Mouse (Mus musculus): ENCODE measurements around the gene Uaca. TPM values are rescaled to one million over a fixed set of nuclear protein-coding genes. Genes with fewer than 3 reads are reported as not detected.

The Uaca gene
- polyA plus RNA-seq, 1 experiment from 2014 or later, result 20.6 TPM

GRCm38 (mm10) chr9:60830079-60830478 lies 35.7 kb downstream of the Uaca start:
- no peak overlapping the region for H3K9ac ChIP-seq (replicated peaks; ENCODE audit: low read depth, low read length)
- H3K4me2 ChIP-seq (replicated peaks; ENCODE audit: low read depth, low read length), result no peak overlapping the region
- ATAC-seq (ENCODE audit: insufficient number of reproducible peaks, insufficient read depth, low FRiP score, low read depth), result no peak
- 53% methylated on average over 3 of the region's 3 CpGs for WGBS
- H3K27ac ChIP-seq (ENCODE audit: low read length), result no peak overlapping the region
- no peaks in the 10 kb centered on the region for H3K36me3 ChIP-seq (ENCODE audit: control insufficient read depth, insufficient read depth, low read length)
- no peak overlapping the region for H3K4me3 ChIP-seq (ENCODE audit: low read depth, low read length)
- H3K4me1 ChIP-seq (ENCODE audit: control insufficient read depth, insufficient read depth, low read length), result no peaks in the 10 kb centered on the region
- no peaks in the 10 kb centered on the region for H3K27me3 ChIP-seq (ENCODE audit: control insufficient read depth, insufficient read depth, low read length)
- 0 out of 2 replicates have a peak, but pooled peaks cover 3% of the 10 kb centered on the region for H3K9me3 ChIP-seq (ENCODE audit: control insufficient read depth, low read depth, low read length)

DNA sequence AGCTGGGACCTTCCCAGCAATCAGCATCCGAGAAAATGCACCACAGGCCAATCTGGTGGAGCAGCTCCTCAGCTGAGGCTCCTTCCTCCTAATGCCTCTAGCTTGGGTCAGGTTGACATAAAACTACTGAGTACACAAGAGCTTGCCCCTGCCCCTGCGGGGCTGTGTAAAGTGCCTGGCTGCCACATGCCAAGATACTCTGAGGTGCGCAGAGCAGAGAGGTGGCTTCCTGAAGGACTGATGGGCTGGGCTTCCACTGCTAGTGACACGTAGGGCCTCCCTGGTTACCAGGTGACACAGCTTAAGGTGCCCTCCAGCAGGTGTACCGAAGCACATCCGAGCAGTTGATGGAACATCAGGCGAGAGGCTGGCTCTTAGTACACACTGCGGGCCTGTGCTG lies 37.9 kb downstream of the Uaca start:
- Histone ChIP-seq H3K9ac (replicated peaks; ENCODE audit: low read depth, low read length) (no peak overlapping the region), H3K27me3 (ENCODE audit: control insufficient read depth, insufficient read depth, low read length) (no peaks in the 10 kb centered on the region), H3K4me1 (ENCODE audit: control insufficient read depth, insufficient read depth, low read length) (peaks cover 13% of the 10 kb centered on the region), H3K4me3 (ENCODE audit: low read depth, low read length) (no peak overlapping the region), H3K27ac (ENCODE audit: low read length) (no peak overlapping the region), H3K9me3 (ENCODE audit: control insufficient read depth, low read depth, low read length) (0 out of 2 replicates have a peak, but pooled peaks cover 3% of the 10 kb centered on the region), H3K36me3 (ENCODE audit: control insufficient read depth, insufficient read depth, low read length) (no peaks in the 10 kb centered on the region), H3K4me2 (replicated peaks; ENCODE audit: low read depth, low read length) (no peak overlapping the region)
- ATAC-seq (ENCODE audit: insufficient number of reproducible peaks, insufficient read depth, low FRiP score, low read depth), result no peak
- 86% methylated on average over 8 of the region's 8 CpGs for WGBS

DNA sequence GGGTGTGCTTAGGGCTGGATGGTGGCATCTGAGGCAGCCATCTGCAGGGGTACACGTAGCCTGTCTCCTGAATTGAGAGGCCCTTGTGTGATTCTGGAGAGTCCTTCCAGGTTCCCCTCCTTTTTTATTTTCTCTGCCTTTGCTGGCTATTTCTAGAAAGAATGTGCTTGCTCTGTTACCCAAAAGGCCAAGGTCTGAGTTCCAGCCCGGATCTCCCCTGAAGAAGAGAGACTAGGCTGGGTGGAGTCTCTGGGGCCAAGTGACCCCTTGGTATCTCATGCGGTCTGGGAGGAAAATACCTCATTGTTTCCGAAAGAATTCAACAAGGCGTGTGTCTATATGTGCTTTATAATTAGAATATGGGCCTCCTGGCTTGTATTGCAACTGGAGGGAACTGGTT lies 41.8 kb downstream of the Uaca start:
- Histone ChIP-seq H3K36me3 (ENCODE audit: control insufficient read depth, insufficient read depth, low read length) (no peaks in the 10 kb centered on the region), H3K9me3 (ENCODE audit: control insufficient read depth, low read depth, low read length) (0 out of 2 replicates have a peak, but pooled peaks cover 3% of the 10 kb centered on the region), H3K4me2 (replicated peaks; ENCODE audit: low read depth, low read length) (no peak overlapping the region), H3K4me1 (ENCODE audit: control insufficient read depth, insufficient read depth, low read length) (peaks cover 33% of the 10 kb centered on the region), H3K27ac (ENCODE audit: low read length) (peak overlapping the region; percentile 39; the same call in 1 of the 2 replicates), H3K9ac (replicated peaks; ENCODE audit: low read depth, low read length) (no peak overlapping the region), H3K27me3 (ENCODE audit: control insufficient read depth, insufficient read depth, low read length) (no peaks in the 10 kb centered on the region), H3K4me3 (ENCODE audit: low read depth, low read length) (no peak overlapping the region)
- 71% methylated on average over 5 of the region's 5 CpGs for WGBS
- ATAC-seq (ENCODE audit: insufficient number of reproducible peaks, insufficient read depth, low FRiP score, low read depth), result no peak

GRCm38 (mm10) chr9:60837078-60837448 lies 42.7 kb downstream of the Uaca start:
- H3K9me3 ChIP-seq (ENCODE audit: control insufficient read depth, low read depth, low read length), result 0 out of 2 replicates have a peak, but pooled peaks cover 3% of the 10 kb centered on the region
- H3K4me2 ChIP-seq (replicated peaks; ENCODE audit: low read depth, low read length), result peak overlapping the region; percentile 25; the same call in 1 of the 2 replicates
- no peaks in the 10 kb centered on the region for H3K27me3 ChIP-seq (ENCODE audit: control insufficient read depth, insufficient read depth, low read length)
- no peak overlapping the region for H3K4me3 ChIP-seq (ENCODE audit: low read depth, low read length)
- peak overlapping the region; percentile 39; the same call in 1 of the 2 replicates for H3K27ac ChIP-seq (ENCODE audit: low read length)
- H3K9ac ChIP-seq (replicated peaks; ENCODE audit: low read depth, low read length), result no peak overlapping the region
- no peaks in the 10 kb centered on the region for H3K36me3 ChIP-seq (ENCODE audit: control insufficient read depth, insufficient read depth, low read length)
- WGBS, result 50% methylated on average over 4 of the region's 4 CpGs
- H3K4me1 ChIP-seq (ENCODE audit: control insufficient read depth, insufficient read depth, low read length), result peaks cover 35% of the 10 kb centered on the region
- no peak for ATAC-seq (ENCODE audit: insufficient number of reproducible peaks, insufficient read depth, low FRiP score, low read depth)

DNA sequence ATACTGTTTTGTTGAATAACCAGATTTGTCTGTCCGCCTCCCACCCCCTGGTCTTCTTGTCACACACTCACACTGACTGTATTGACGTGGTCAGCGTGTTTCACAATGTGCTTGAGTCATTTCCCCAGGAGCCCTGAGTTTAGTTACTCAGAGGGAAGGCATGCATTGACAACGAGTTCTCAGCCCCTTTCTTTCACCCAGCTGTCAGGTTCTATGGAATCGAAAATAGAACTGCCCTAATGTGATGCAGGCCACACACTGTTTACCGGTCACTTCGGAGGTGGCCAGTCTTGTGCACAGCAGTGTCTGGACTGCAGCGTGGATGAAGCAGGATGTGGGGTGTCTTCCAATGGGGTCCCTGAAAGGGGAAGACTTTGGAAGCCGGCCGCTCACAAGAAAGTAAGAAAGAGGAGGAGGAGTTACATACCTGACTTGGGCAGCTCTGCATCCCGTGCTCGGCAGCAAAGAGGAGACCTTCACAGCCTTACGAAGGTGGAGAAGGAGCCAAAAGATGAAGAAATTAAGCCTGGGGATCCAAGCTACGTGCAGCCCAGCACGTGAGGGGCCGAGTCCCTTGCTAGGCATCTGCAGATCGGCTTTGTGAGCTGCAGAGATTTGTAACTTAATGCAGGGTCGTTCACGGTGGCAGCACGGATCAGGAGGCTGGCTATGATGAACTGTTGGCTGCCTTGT lies 43.3 kb downstream of the Uaca start:
- H3K9ac ChIP-seq (replicated peaks; ENCODE audit: low read depth, low read length), result no peak overlapping the region
- H3K36me3 ChIP-seq (ENCODE audit: control insufficient read depth, insufficient read depth, low read length), result no peaks in the 10 kb centered on the region
- peak overlapping the region; percentile 5; the same call in 1 of the 2 replicates for H3K4me3 ChIP-seq (ENCODE audit: low read depth, low read length)
- 0 out of 2 replicates have a peak, but pooled peaks cover 3% of the 10 kb centered on the region for H3K9me3 ChIP-seq (ENCODE audit: control insufficient read depth, low read depth, low read length)
- peak overlapping the region; percentile 34; the same call in 1 of the 2 replicates for H3K27ac ChIP-seq (ENCODE audit: low read length)
- H3K4me1 ChIP-seq (ENCODE audit: control insufficient read depth, insufficient read depth, low read length), result peaks cover 35% of the 10 kb centered on the region
- peak overlapping the region; percentile 25 for H3K4me2 ChIP-seq (replicated peaks; ENCODE audit: low read depth, low read length)
- peak; percentile 56; the same call in 1 of the 2 replicates for ATAC-seq (ENCODE audit: insufficient number of reproducible peaks, insufficient read depth, low FRiP score, low read depth)
- H3K27me3 ChIP-seq (ENCODE audit: control insufficient read depth, insufficient read depth, low read length), result no peaks in the 10 kb centered on the region
- WGBS, result 16% methylated on average over 20 of the region's 20 CpGs

- WGBS, result 42% methylated on average over 9 of the region's 9 CpGs
- Histone ChIP-seq H3K4me2 (replicated peaks; ENCODE audit: low read depth, low read length) (peak overlapping the region; percentile 25; the same call in 1 of the 2 replicates), H3K9ac (replicated peaks; ENCODE audit: low read depth, low read length) (no peak overlapping the region), H3K4me1 (ENCODE audit: control insufficient read depth, insufficient read depth, low read length) (peaks cover 35% of the 10 kb centered on the region), H3K36me3 (ENCODE audit: control insufficient read depth, insufficient read depth, low read length) (no peaks in the 10 kb centered on the region), H3K9me3 (ENCODE audit: control insufficient read depth, low read depth, low read length) (0 out of 2 replicates have a peak, but pooled peaks cover 3% of the 10 kb centered on the region), H3K27me3 (ENCODE audit: control insufficient read depth, insufficient read depth, low read length) (no peaks in the 10 kb centered on the region), H3K4me3 (ENCODE audit: low read depth, low read length) (no peak overlapping the region), H3K27ac (ENCODE audit: low read length) (no peak overlapping the region; the same call in 1 of the 2 replicates)
- ATAC-seq (ENCODE audit: insufficient number of reproducible peaks, insufficient read depth, low FRiP score, low read depth), result no peak
These were observed 44.1 kb downstream of the Uaca start for GRCm38 (mm10) chr9:60838331-60838872.

DNA sequence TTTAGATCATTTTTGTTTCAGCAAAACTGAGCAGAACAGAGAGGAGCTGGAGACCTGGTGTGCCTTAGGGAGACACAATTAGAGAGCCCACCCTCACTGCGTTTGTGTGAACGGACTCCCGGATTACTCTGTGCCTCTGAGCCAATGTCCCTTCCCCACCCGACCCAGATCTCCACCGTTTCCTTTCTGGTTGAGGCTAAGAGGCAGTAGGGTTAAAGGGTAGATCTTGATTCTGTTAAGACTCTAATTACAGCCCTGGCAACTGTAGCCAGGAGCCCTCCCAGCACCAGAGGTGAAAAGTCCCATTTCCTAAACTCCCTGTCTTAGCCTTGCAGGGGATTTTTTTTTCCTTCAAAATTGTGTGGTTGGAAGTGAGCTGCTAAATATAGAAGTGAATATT lies 47.1 kb downstream of the Uaca start:
- peaks cover 30% of the 10 kb centered on the region for H3K4me1 ChIP-seq (ENCODE audit: control insufficient read depth, insufficient read depth, low read length)
- H3K27me3 ChIP-seq (ENCODE audit: control insufficient read depth, insufficient read depth, low read length), result no peaks in the 10 kb centered on the region
- no peaks in the 10 kb centered on the region for H3K36me3 ChIP-seq (ENCODE audit: control insufficient read depth, insufficient read depth, low read length)
- ATAC-seq (ENCODE audit: insufficient number of reproducible peaks, insufficient read depth, low FRiP score, low read depth), result no peak
- no peak overlapping the region for H3K9ac ChIP-seq (replicated peaks; ENCODE audit: low read depth, low read length)
- no peak overlapping the region for H3K27ac ChIP-seq (ENCODE audit: low read length)
- no peak overlapping the region for H3K4me2 ChIP-seq (replicated peaks; ENCODE audit: low read depth, low read length)
- no peak overlapping the region for H3K4me3 ChIP-seq (ENCODE audit: low read depth, low read length)
- H3K9me3 ChIP-seq (ENCODE audit: control insufficient read depth, low read depth, low read length), result no peaks in the 10 kb centered on the region
- WGBS, result 37% methylated on average over 5 of the region's 5 CpGs

GRCm38 (mm10) chr9:60843415-60844076 lies 49.2 kb downstream of the Uaca start:
- Histone ChIP-seq H3K4me1 (ENCODE audit: control insufficient read depth, insufficient read depth, low read length) (peaks cover 12% of the 10 kb centered on the region), H3K27ac (ENCODE audit: low read length) (no peak overlapping the region), H3K4me3 (ENCODE audit: low read depth, low read length) (no peak overlapping the region), H3K36me3 (ENCODE audit: control insufficient read depth, insufficient read depth, low read length) (no peaks in the 10 kb centered on the region), H3K27me3 (ENCODE audit: control insufficient read depth, insufficient read depth, low read length) (no peaks in the 10 kb centered on the region), H3K4me2 (replicated peaks; ENCODE audit: low read depth, low read length) (no peak overlapping the region), H3K9ac (replicated peaks; ENCODE audit: low read depth, low read length) (no peak overlapping the region), H3K9me3 (ENCODE audit: control insufficient read depth, low read depth, low read length) (no peaks in the 10 kb centered on the region)
- 71% methylated on average over 6 of the region's 6 CpGs for WGBS
- ATAC-seq (ENCODE audit: insufficient number of reproducible peaks, insufficient read depth, low FRiP score, low read depth), result no peak
